Mouse (Mus musculus) olfactory bulb, adult 2 months (tissue): ENCODE results near the gene Rhbdd3. TPM values are rescaled to one million over a fixed set of nuclear protein-coding genes. Genes with fewer than 3 reads are reported as not detected.

ENCODE experiments used
- H3K27ac ChIP-seq: fragments of 200-500 bp; 2 replicates; pipeline ENCODE4 v1.5.1; 2012; ENCODE audit warnings: low read depth, low read length; ENCODE audit not compliant: insufficient read depth
- H3K4me1 ChIP-seq: fragments of 200-500 bp; 2 replicates; pipeline ENCODE4 v1.6.1; 2012; ENCODE audit warnings: low read length; ENCODE audit not compliant: control insufficient read depth, insufficient read depth
- H3K4me3 ChIP-seq: fragments of 200-500 bp; 2 replicates; pipeline ENCODE4 v1.5.1; 2012; ENCODE audit warnings: mild to moderate bottlenecking, low read depth, low read length, moderate library complexity; ENCODE audit not compliant: insufficient read depth
- CTCF ChIP-seq: fragments of 200-500 bp; IDR thresholded peaks from 2 replicates; pipeline ENCODE4 v1.5.1; 2012; ENCODE audit warnings: low read depth, mild to moderate bottlenecking, low read length, moderate library complexity; ENCODE audit not compliant: insufficient read depth
- POLR2A ChIP-seq: fragments of 200-500 bp; IDR thresholded peaks from 2 replicates; pipeline ENCODE4 v1.6.1; 2012; ENCODE audit warnings: mild to moderate bottlenecking, low read depth, low read length, moderate library complexity; ENCODE audit not compliant: insufficient read depth
- WGBS: fragments of 180-500 bp; shearing (Covaris S2); methylation state at CpG from one replicate; pipeline ENCODE4 v1.1.7; 2018; 5-methylcytosine and 5-hydroxymethylcytosine counted together
- polyA plus RNA-seq: library from polyadenylated mRNA; stranded (reverse); fragments of >200 nt; gene quantifications from 2 replicates; pipeline ENCODE4 v1.2.4, GENCODE M21; 2012; ENCODE audit warnings: low replicate concordance; ENCODE audit not compliant: missing spikeins, insufficient read depth, insufficient read length

The Rhbdd3 gene
- polyA plus RNA-seq, 1 experiment = not detected

- 18% methylated on average over 2 of the region's 2 CpGs for WGBS
- Histone ChIP-seq H3K27ac (no peak overlapping the region), H3K4me1 (peaks cover 6% of the 10 kb centered on the region), H3K4me3 (no peak overlapping the region)
- TF ChIP-seq CTCF (no peak), POLR2A (no peak)
Measured at GRCm38 (mm10) chr11:5091706-5092105, 7.0 kb upstream of the Rhbdd3 start.

- Histone ChIP-seq H3K4me1 (peaks cover 11% of the 10 kb centered on the region), H3K27ac (no peak overlapping the region), H3K4me3 (no peak overlapping the region)
- 42% methylated on average over 5 of the region's 5 CpGs for WGBS
- TF ChIP-seq POLR2A (no peak), CTCF (no peak)
Measured at GRCm38 (mm10) chr11:5095877-5096276, 2.8 kb upstream of the Rhbdd3 start.

- TF ChIP-seq CTCF (no peak), POLR2A (no peak)
- no peak overlapping the region for H3K4me3 ChIP-seq
- 19% methylated on average over 8 of the region's 8 CpGs for WGBS
Measured at GRCm38 (mm10) chr11:5096480-5097020, 2.2 kb upstream of the Rhbdd3 start.

GRCm38 (mm10) chr11:5098035-5098735, 541 bp upstream of the Rhbdd3 start:
- TF ChIP-seq POLR2A = no peak
- no peak for TF ChIP-seq CTCF
- Histone ChIP-seq H3K4me3 (peak overlapping the region; percentile 89), H3K27ac (peak overlapping the region; percentile 98), H3K4me1 (peaks cover 13% of the 10 kb centered on the region)
- under 1% methylated on average over 44 of the region's 44 CpGs for whole genome bisulfite sequencing

More at GRCm38 (mm10) chr11:5096480-5097020, 2.2 kb upstream of the Rhbdd3 start:
- no peak overlapping the region for H3K27ac ChIP-seq
- H3K4me1 ChIP-seq = peaks cover 13% of the 10 kb centered on the region

- WGBS = under 1% methylated on average over 31 of the region's 31 CpGs
- TF ChIP-seq CTCF (no peak), POLR2A (peak; percentile 13; the same call in 1 of the 2 replicates)
- Histone ChIP-seq H3K4me1 (peaks cover 18% of the 10 kb centered on the region), H3K27ac (peak overlapping the region; percentile 96), H3K4me3 (peak overlapping the region; percentile 89)
Measured at GRCm38 (mm10) chr11:5099576-5100183, 954 bp downstream of the Rhbdd3 start.

- H3K27ac ChIP-seq = peak overlapping the region; percentile 96
- peaks cover 18% of the 10 kb centered on the region for H3K4me1 ChIP-seq
- 3% methylated on average over 7 of the region's 7 CpGs for WGBS
- TF ChIP-seq CTCF (no peak), POLR2A (no peak)
- peak overlapping the region; percentile 89 for H3K4me3 ChIP-seq
Measured at GRCm38 (mm10) chr11:5100283-5100682, 1.6 kb downstream of the Rhbdd3 start.

GRCm38 (mm10) chr11:5100801-5101200, 2.1 kb downstream of the Rhbdd3 start:
- no peak for TF ChIP-seq CTCF
- TF ChIP-seq POLR2A = no peak
- 0 out of 2 replicates have a peak overlapping the region, but pooled peaks have one; percentile 12 for H3K27ac ChIP-seq
- WGBS = 39% methylated on average over 5 of the region's 5 CpGs
- peaks cover 15% of the 10 kb centered on the region for H3K4me1 ChIP-seq
- no peak overlapping the region for H3K4me3 ChIP-seq

GRCm38 (mm10) chr11:5101641-5102040, 2.9 kb downstream of the Rhbdd3 start:
- TF ChIP-seq CTCF (no peak), POLR2A (no peak)
- Histone ChIP-seq H3K4me1 (peaks cover 12% of the 10 kb centered on the region), H3K27ac (no peak overlapping the region), H3K4me3 (no peak overlapping the region)
- WGBS = 87% methylated on average over 6 of the region's 6 CpGs

GRCm38 (mm10) chr11:5102384-5102783, 3.7 kb downstream of the Rhbdd3 start:
- Histone ChIP-seq H3K27ac (no peak overlapping the region), H3K4me1 (peaks cover 12% of the 10 kb centered on the region), H3K4me3 (no peak overlapping the region)
- no peak for TF ChIP-seq POLR2A
- TF ChIP-seq CTCF = no peak
- 92% methylated on average over 7 of the region's 7 CpGs for WGBS
